Mouse (Mus musculus) erythroblast, embryonic 14.5 days (primary cell): ENCODE data around the gene Ntm. TPM values are rescaled to one million over a fixed set of nuclear protein-coding genes. Genes with fewer than 3 reads are reported as not detected.

ENCODE experiments used
- H3K27me3 ChIP-seq: 2 replicates; pipeline ENCODE4 v1.6.1; 2012; ENCODE audit warnings: inconsistent platforms; ENCODE audit not compliant: control insufficient read depth
- H3K36me3 ChIP-seq: 2 replicates; pipeline ENCODE4 v1.6.1; 2012; ENCODE audit warnings: mild to moderate bottlenecking, inconsistent platforms; ENCODE audit not compliant: control insufficient read depth
- H3K4me1 ChIP-seq: 2 replicates; pipeline ENCODE4 v1.6.1; 2012; ENCODE audit warnings: inconsistent platforms; ENCODE audit not compliant: control insufficient read depth
- H3K4me3 ChIP-seq: replicated peaks from 2 replicates; pipeline ENCODE3; 2012; ENCODE audit warnings: moderate library complexity, mild to moderate bottlenecking, inconsistent platforms
- H3K9me3 ChIP-seq: 2 replicates; pipeline ENCODE4 v1.6.1; 2012; ENCODE audit warnings: low read length, inconsistent platforms, mixed read lengths; ENCODE audit not compliant: control insufficient read depth
- GATA1 ChIP-seq: IDR thresholded peaks from 2 replicates; pipeline ENCODE4 v1.6.1; 2012; ENCODE audit warnings: low read length, inconsistent platforms, mixed read lengths
- TAL1 ChIP-seq: IDR thresholded peaks from 3 replicates; pipeline ENCODE4 v1.6.1; 2012; ENCODE audit warnings: low read length, inconsistent platforms, mixed read lengths
- polyA plus RNA-seq: library from polyadenylated mRNA; stranded (reverse); fragments of >175 nt; gene quantifications from 2 replicates; pipeline ENCODE4 v1.2.3, GENCODE M21; 2012

The Ntm gene
- polyA plus RNA-seq, 1 experiment = 0.01 TPM

GRCm38 (mm10) chr9:29771071-29771785 lies 191.7 kb downstream of the Ntm start:
- TF ChIP-seq GATA1 (no peak), TAL1 (no peak)
- H3K9me3 ChIP-seq = no peaks in the 10 kb centered on the region
- H3K4me1 ChIP-seq = no peaks in the 10 kb centered on the region
- H3K27me3 ChIP-seq = no peaks in the 10 kb centered on the region
- H3K4me3 ChIP-seq = no peak overlapping the region
- no peaks in the 10 kb centered on the region for H3K36me3 ChIP-seq

- Histone ChIP-seq H3K4me3 (no peak overlapping the region), H3K36me3 (no peaks in the 10 kb centered on the region), H3K27me3 (no peaks in the 10 kb centered on the region), H3K4me1 (no peaks in the 10 kb centered on the region), H3K9me3 (no peaks in the 10 kb centered on the region)
- no peak for TF ChIP-seq TAL1
- TF ChIP-seq GATA1 = no peak
Observed at GRCm38 (mm10) chr9:29769361-29769760, 193.6 kb downstream of the Ntm start.

- Histone ChIP-seq H3K9me3 (no peaks in the 10 kb centered on the region), H3K4me1 (no peaks in the 10 kb centered on the region), H3K4me3 (no peak overlapping the region), H3K27me3 (no peaks in the 10 kb centered on the region), H3K36me3 (no peaks in the 10 kb centered on the region)
- TF ChIP-seq TAL1 = no peak
- no peak for TF ChIP-seq GATA1
Observed at GRCm38 (mm10) chr9:29765990-29766980, 196.7 kb downstream of the Ntm start.

GRCm38 (mm10) chr9:29763338-29763737 lies 199.6 kb downstream of the Ntm start:
- no peaks in the 10 kb centered on the region for H3K4me1 ChIP-seq
- no peaks in the 10 kb centered on the region for H3K9me3 ChIP-seq
- TF ChIP-seq TAL1 (no peak), GATA1 (no peak)
- H3K27me3 ChIP-seq = no peaks in the 10 kb centered on the region
- H3K4me3 ChIP-seq = no peak overlapping the region
- H3K36me3 ChIP-seq = no peaks in the 10 kb centered on the region

GRCm38 (mm10) chr9:29761952-29762586 lies 200.9 kb downstream of the Ntm start:
- no peaks in the 10 kb centered on the region for H3K36me3 ChIP-seq
- H3K27me3 ChIP-seq = no peaks in the 10 kb centered on the region
- no peaks in the 10 kb centered on the region for H3K9me3 ChIP-seq
- no peak overlapping the region for H3K4me3 ChIP-seq
- H3K4me1 ChIP-seq = no peaks in the 10 kb centered on the region
- no peak for TF ChIP-seq TAL1
- no peak for TF ChIP-seq GATA1

- H3K36me3 ChIP-seq = no peaks in the 10 kb centered on the region
- H3K27me3 ChIP-seq = no peaks in the 10 kb centered on the region
- H3K4me3 ChIP-seq = no peak overlapping the region
- no peaks in the 10 kb centered on the region for H3K9me3 ChIP-seq
- H3K4me1 ChIP-seq = no peaks in the 10 kb centered on the region
- TF ChIP-seq TAL1 = no peak
- no peak for TF ChIP-seq GATA1
Observed at GRCm38 (mm10) chr9:29761511-29761910, 201.4 kb downstream of the Ntm start.

GRCm38 (mm10) chr9:29759940-29760339 lies 203.0 kb downstream of the Ntm start:
- Histone ChIP-seq H3K36me3 (no peaks in the 10 kb centered on the region), H3K27me3 (no peaks in the 10 kb centered on the region), H3K4me3 (no peak overlapping the region), H3K4me1 (no peaks in the 10 kb centered on the region), H3K9me3 (no peaks in the 10 kb centered on the region)
- TF ChIP-seq GATA1 (no peak), TAL1 (no peak)

GRCm38 (mm10) chr9:29759060-29759459 lies 203.9 kb downstream of the Ntm start:
- Histone ChIP-seq H3K27me3 (no peaks in the 10 kb centered on the region), H3K4me3 (no peak overlapping the region), H3K9me3 (no peaks in the 10 kb centered on the region), H3K36me3 (no peaks in the 10 kb centered on the region), H3K4me1 (no peaks in the 10 kb centered on the region)
- TF ChIP-seq TAL1 = no peak
- no peak for TF ChIP-seq GATA1

- Histone ChIP-seq H3K4me3 (no peak overlapping the region), H3K36me3 (no peaks in the 10 kb centered on the region), H3K4me1 (no peaks in the 10 kb centered on the region), H3K9me3 (no peaks in the 10 kb centered on the region), H3K27me3 (no peaks in the 10 kb centered on the region)
- no peak for TF ChIP-seq GATA1
- no peak for TF ChIP-seq TAL1
Observed at GRCm38 (mm10) chr9:29754374-29754773, 208.6 kb downstream of the Ntm start.
